Mouse (Mus musculus): ENCODE results near the gene Immt. TPM values are rescaled to one million over a fixed set of nuclear protein-coding genes. Genes with fewer than 3 reads are reported as not detected.

Gene Immt
- polyA plus RNA-seq, 1 experiment, result 128 TPM

DNA sequence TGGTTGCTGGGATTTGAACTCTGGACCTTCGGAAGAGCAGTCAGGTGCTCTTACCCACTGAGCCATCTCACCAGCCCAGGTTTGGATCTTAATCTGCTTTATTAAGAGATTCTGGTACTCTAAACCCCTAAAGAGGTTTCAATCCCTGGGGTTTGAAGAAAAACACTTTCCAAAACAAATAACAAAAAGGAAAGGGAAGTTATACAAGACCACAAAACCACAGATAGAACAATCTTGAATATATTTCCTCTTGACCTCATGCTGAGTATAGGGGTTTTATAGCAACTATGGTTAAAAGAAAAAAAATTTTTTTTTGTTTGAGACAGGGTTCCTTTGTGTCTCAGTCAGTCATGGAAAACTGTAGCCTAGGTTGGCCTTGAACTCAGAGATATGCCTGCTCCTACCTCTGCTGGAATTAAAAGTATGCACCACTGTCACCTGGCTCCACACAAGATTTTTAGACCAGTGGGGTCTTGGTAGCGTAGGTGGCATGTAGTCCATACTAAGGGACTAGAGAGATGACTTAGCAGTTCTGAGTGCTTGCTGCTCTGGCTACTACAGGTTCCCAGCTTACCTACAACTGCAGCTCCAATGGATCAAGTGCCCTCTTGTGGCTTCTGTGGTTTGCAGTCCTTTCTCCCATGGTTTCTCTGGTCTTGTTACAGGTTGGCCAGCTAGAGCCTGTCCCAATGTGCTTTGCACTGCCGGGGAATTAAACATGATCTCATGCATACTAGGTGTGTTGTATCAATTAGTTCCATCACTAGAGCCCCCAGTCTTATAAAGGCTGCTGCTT lies 47.0 kb downstream of the Immt start:
- Histone ChIP-seq H3ac (ENCODE audit: control insufficient read depth, insufficient read length) (no peak overlapping the region), H3K36me3 (ENCODE audit: control insufficient read depth, insufficient read depth) (peaks cover 36% of the 10 kb centered on the region), H3K27me3 (ENCODE audit: control insufficient read depth, insufficient read depth, insufficient read length) (no peaks in the 10 kb centered on the region), H3K4me2 (ENCODE audit: low read depth) (no peak overlapping the region), H3K79me2 (ENCODE audit: control insufficient read depth, insufficient read depth) (no peaks in the 10 kb centered on the region), H3K4me3 (no peak overlapping the region)
- no peak for TF ChIP-seq MYOG (IDR thresholded peaks at IDR 0.05; ENCODE audit: control insufficient read depth in 1 of 3, insufficient read depth in 1 of 3, insufficient read length in 2 of 3, low read depth in 2 of 3)

DNA sequence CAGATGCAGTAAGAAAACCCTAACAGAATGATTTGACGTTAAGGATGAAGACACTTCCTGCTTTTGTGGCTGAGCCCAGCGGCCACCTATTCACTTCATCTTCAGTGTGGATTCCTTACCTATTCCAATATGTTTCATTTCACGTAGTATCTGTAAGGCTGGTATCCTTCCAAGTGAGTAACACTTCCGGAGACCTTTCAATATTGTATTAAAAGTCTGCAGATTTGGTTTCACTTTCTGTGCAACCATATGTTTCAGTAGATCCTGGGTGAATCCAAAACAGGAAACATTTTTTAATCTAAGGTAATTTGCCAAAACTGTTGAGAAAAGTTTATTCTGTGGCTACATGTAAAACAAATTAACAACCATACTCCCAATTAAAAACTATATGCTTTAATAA lies 62.1 kb downstream of the Immt start:
- Histone ChIP-seq H3K36me3 (ENCODE audit: control insufficient read depth, insufficient read depth) (peaks cover 73% of the 10 kb centered on the region), H3K4me2 (ENCODE audit: low read depth) (no peak overlapping the region), H3K79me2 (ENCODE audit: control insufficient read depth, insufficient read depth) (no peaks in the 10 kb centered on the region), H3ac (ENCODE audit: control insufficient read depth, insufficient read length) (no peak overlapping the region), H3K27me3 (ENCODE audit: control insufficient read depth, insufficient read depth, insufficient read length) (no peaks in the 10 kb centered on the region), H3K4me3 (no peak overlapping the region)
- TF ChIP-seq MYOG (IDR thresholded peaks at IDR 0.05; ENCODE audit: control insufficient read depth in 1 of 3, insufficient read depth in 1 of 3, insufficient read length in 2 of 3, low read depth in 2 of 3), result no peak
- TF ChIP-seq TCF3 (IDR thresholded peaks at IDR 0.05; ENCODE audit: insufficient read length, low read depth), result no peak
- TF ChIP-seq POLR2A (IDR thresholded peaks at IDR 0.05; ENCODE audit: insufficient read length, low read depth), result no peak
- TF ChIP-seq USF1 (IDR thresholded peaks at IDR 0.05; ENCODE audit: low read depth), result no peak

DNA sequence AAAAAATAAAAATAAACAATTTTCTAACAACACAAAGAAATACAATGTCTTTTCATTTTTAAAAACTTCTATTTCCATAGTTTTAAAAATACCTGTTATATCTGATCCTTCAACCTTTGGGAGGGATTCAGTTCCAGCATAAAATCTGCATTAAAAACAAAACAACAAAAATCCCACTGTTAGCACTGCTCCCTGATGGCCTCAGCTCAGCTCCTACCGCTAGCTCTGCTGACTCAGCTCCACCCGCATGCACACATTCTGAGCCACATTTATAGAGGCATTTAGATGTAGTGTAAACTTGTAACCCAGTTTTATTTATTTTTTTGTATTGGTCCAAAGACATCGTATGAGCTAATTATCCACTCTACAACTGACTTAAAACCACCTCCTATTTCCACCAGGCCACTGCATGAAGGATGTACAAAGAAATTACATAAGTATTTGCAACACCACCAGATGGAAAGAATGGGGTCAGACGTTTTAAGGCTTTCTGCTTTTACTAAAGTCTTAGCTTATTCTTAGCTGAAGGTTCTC lies 76.6 kb downstream of the Immt start:
- no peaks in the 10 kb centered on the region for H3K27me3 ChIP-seq (ENCODE audit: control insufficient read depth, insufficient read depth, insufficient read length)
- peaks cover 46% of the 10 kb centered on the region for H3K79me2 ChIP-seq (ENCODE audit: control insufficient read depth, insufficient read depth)
- H3K4me3 ChIP-seq, result peak overlapping the region; percentile 88
- peak overlapping the region; percentile 87 for H3ac ChIP-seq (ENCODE audit: control insufficient read depth, insufficient read length)
- peak overlapping the region; percentile 96 for H3K4me2 ChIP-seq (ENCODE audit: low read depth)
- peaks cover 35% of the 10 kb centered on the region for H3K36me3 ChIP-seq (ENCODE audit: control insufficient read depth, insufficient read depth)
- TF ChIP-seq MYOD1 (IDR thresholded peaks at IDR 0.05; ENCODE audit: control insufficient read depth in 1 of 3, insufficient read length in 2 of 3, low read depth in 2 of 3) (no peak), POLR2A (IDR thresholded peaks at IDR 0.05; ENCODE audit: insufficient read length, low read depth) (no peak), USF1 (IDR thresholded peaks at IDR 0.05; ENCODE audit: low read depth) (no peak), SRF (IDR thresholded peaks at IDR 0.05; ENCODE audit: control insufficient read depth, insufficient read length, low read depth) (no peak), CEBPB (IDR thresholded peaks at IDR 0.05; ENCODE audit: insufficient read depth, poor library complexity, severe bottlenecking) (no peak), E2F4 (IDR thresholded peaks at IDR 0.05; ENCODE audit: insufficient read depth) (no peak)

DNA sequence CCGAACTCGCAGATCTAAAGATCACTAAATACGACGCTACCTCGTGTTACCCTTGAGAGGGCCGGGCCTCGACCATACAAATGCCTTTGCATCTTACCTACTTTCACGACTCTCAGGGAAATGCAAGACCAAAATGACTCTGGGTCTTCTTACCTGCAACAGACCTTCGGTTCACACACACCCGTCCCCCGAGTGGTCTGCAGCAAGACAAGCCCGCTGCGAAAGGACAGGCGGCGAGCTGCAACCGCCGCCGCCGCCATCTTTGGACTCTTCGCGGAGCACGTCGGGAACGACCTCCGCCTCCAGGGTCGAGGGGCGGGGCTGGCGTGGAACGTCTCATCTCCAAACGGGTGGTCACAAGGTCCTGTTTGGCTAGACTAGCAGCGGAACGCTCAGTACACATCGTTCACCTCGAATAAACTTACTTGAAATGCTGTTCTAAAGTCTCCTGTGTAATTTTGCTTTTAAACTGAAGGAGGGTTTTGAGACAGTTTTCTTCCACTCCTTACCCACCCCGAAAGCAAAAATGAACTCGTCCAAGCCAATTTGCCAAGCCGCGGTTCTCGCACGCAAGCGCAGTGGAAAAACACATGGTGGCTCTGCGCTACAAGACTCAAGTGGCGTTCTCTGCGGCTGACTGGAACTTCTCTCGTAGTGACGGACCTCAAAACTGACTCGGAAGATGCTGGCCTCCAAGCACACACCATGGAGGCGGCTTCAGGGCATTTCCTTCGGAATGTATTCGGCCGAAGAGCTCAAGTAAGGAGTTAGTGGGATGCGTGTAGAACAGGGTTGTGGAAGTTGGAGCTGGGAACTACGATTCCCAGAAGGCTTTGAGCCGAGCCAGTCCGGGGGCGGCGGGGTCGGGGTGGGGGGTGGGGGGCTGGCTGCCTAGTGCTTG lies 77.6 kb downstream of the Immt start, which contains the start of the genes Ptcd3 and Polr1a:
Ptcd3 (minus strand) TSS at position 270 of the 901 bp plus-strand sequence.
Polr1a (plus strand) TSS at position 573 of the 901 bp plus-strand sequence.
- Histone ChIP-seq H3K4me3 (peak within 1 kb of the TSS; percentile 88), H3ac (ENCODE audit: control insufficient read depth, insufficient read length) (peak within 1 kb of the TSS; percentile 87), H3K4me2 (ENCODE audit: low read depth) (peak within 1 kb of the TSS; percentile 96)

DNA sequence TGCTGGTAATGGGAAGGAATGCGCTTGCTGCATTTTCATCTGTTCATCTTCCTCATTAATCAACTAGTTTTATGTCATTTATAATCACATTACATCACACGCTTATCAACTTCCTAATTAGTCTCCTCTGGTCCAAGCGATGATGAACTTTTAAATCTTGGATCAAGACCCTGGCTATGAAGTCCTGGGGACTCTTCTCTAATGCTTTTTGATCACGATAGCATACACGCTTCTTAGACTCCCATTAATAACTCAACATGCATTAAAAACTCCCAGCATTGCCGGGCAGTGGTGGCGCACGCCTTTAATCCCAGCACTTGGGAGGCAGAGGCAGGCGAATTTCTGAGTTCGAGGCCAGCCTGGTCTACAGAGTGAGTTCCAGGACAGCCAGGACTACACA lies 78.3 kb downstream of the Immt start:
- Histone ChIP-seq H3K79me2 (ENCODE audit: control insufficient read depth, insufficient read depth) (peaks cover 46% of the 10 kb centered on the region), H3K4me3 (peak overlapping the region; percentile 88), H3ac (ENCODE audit: control insufficient read depth, insufficient read length) (peak overlapping the region; percentile 87), H3K4me2 (ENCODE audit: low read depth) (peak overlapping the region; percentile 71), H3K27me3 (ENCODE audit: control insufficient read depth, insufficient read depth, insufficient read length) (no peaks in the 10 kb centered on the region), H3K36me3 (ENCODE audit: control insufficient read depth, insufficient read depth) (peaks cover 28% of the 10 kb centered on the region)
- TF ChIP-seq E2F4 (IDR thresholded peaks at IDR 0.05; ENCODE audit: insufficient read depth), result no peak
- TF ChIP-seq MYOD1 (IDR thresholded peaks at IDR 0.05; ENCODE audit: control insufficient read depth in 1 of 3, insufficient read length in 2 of 3, low read depth in 2 of 3), result no peak
- no peak for TF ChIP-seq MAX (IDR thresholded peaks at IDR 0.05; ENCODE audit: low read depth)
- no peak for TF ChIP-seq REST (IDR thresholded peaks at IDR 0.05; ENCODE audit: insufficient read depth, insufficient read length)
- TF ChIP-seq POLR2A (IDR thresholded peaks at IDR 0.05; ENCODE audit: insufficient read length, low read depth), result no peak
- no peak for TF ChIP-seq TCF3 (IDR thresholded peaks at IDR 0.05; ENCODE audit: insufficient read length, low read depth)
- no peak for TF ChIP-seq USF1 (IDR thresholded peaks at IDR 0.05; ENCODE audit: low read depth)
- no peak for TF ChIP-seq SRF (IDR thresholded peaks at IDR 0.05; ENCODE audit: control insufficient read depth, insufficient read length, low read depth)
- no peak for TF ChIP-seq POLR2AphosphoS2 (IDR thresholded peaks at IDR 0.05; ENCODE audit: insufficient read length, low read depth)
- no peak for TF ChIP-seq CEBPB (IDR thresholded peaks at IDR 0.05; ENCODE audit: insufficient read depth, poor library complexity, severe bottlenecking)
- no peak for TF ChIP-seq TCF12 (IDR thresholded peaks at IDR 0.05; ENCODE audit: insufficient read depth, poor library complexity, severe bottlenecking)
- no peak for TF ChIP-seq MYOG (IDR thresholded peaks at IDR 0.05; ENCODE audit: control insufficient read depth in 1 of 3, insufficient read depth in 1 of 3, insufficient read length in 2 of 3, low read depth in 2 of 3)

More for the DNA sequence above, 77.6 kb downstream of the Immt start, which contains the start of the genes Ptcd3 and Polr1a:
- TF ChIP-seq POLR2AphosphoS2 (IDR thresholded peaks at IDR 0.05; ENCODE audit: insufficient read length, low read depth) (peak; percentile 46), MYOD1 (IDR thresholded peaks at IDR 0.05; ENCODE audit: control insufficient read depth in 1 of 3, insufficient read length in 2 of 3, low read depth in 2 of 3) (no peak), POLR2A (IDR thresholded peaks at IDR 0.05; ENCODE audit: insufficient read length, low read depth) (peak; percentile 58)
- no peaks in the 10 kb centered on the region for H3K27me3 ChIP-seq (ENCODE audit: control insufficient read depth, insufficient read depth, insufficient read length)
- peaks cover 46% of the 10 kb centered on the region for H3K79me2 ChIP-seq (ENCODE audit: control insufficient read depth, insufficient read depth)
- peaks cover 25% of the 10 kb centered on the region for H3K36me3 ChIP-seq (ENCODE audit: control insufficient read depth, insufficient read depth)

Measured in myocyte (in vitro differentiated cells).